Mouse (Mus musculus) embryonic fibroblast, embryonic 13.5 days (primary cell): Measurements from ENCODE around the gene Htr2c. TPM values are rescaled to one million over a fixed set of nuclear protein-coding genes. Genes with fewer than 3 reads are reported as not detected.

Experiments
- H3K27ac ChIP-seq: 2 replicates; pipeline ENCODE4 v1.5.1; 2012; ENCODE audit warnings: low read length, control low read depth, inconsistent platforms; ENCODE audit not compliant: insufficient read depth
- H3K4me1 ChIP-seq: 2 replicates; pipeline ENCODE4 v1.6.1; 2011; ENCODE audit warnings: low read length; ENCODE audit not compliant: control insufficient read depth, insufficient read depth
- H3K4me3 ChIP-seq: 2 replicates; pipeline ENCODE4 v1.5.1; 2011; ENCODE audit warnings: mild to moderate bottlenecking, control low read depth, low read length; ENCODE audit not compliant: insufficient read depth
- CTCF ChIP-seq: IDR thresholded peaks from 2 replicates; pipeline ENCODE4 v1.5.1; 2011; ENCODE audit warnings: mild to moderate bottlenecking, control low read depth, low read length, moderate library complexity, borderline replicate concordance; ENCODE audit not compliant: insufficient read depth
- POLR2A ChIP-seq: IDR thresholded peaks from 2 replicates; pipeline ENCODE4 v1.6.1; 2011; ENCODE audit warnings: low read depth, mild to moderate bottlenecking, control low read depth, low read length, moderate library complexity
- polyA plus RNA-seq: library from polyadenylated mRNA; stranded (reverse); fragments of >200 nt; gene quantifications from 2 replicates; pipeline ENCODE4 v1.2.4, GENCODE M21; 2011; ENCODE audit warnings: low read depth; ENCODE audit not compliant: missing spikeins, insufficient read length

Gene Htr2c
- not detected in 2 replicates for polyA plus RNA-seq

DNA sequence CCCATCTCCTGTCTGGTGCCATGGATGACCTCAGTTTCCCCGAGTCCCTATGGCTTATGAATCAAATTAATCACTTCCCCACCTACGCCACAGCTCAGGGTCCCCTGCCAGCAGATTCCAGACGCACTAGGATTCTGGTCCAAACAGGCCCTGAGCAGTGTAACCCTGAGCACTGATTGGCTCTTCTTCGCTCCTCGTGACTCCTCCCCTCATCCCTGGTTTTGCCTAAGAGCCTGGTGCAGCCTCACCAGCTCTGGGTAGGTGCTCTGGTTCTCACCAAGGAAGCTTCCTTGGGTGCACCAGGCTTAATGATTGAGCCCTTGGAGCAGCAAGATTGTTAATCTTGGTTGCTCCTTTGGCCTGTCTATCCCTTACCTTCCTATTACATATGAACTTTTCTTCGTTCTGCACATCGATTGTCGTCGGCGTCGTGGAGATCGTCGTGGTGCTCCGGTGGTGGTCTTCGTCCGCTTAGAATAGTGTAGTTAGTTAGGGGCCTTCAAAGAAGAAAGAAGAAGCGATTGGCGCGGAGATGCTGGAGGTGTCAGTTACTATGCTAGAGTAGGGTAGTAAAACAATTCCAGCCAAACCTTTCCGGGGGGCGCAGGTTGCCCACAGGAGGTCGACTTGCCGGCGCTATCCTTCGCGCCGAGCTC lies at the start of gene Htr2c:
Gene Htr2c (plus strand): TSS at position 256 of the 656 bp plus-strand sequence.
- H3K4me1 ChIP-seq = no peaks in the 10 kb centered on the region
- H3K4me3 ChIP-seq = no peak within 1 kb of the TSS
- TF ChIP-seq POLR2A (no peak), CTCF (no peak)
- H3K27ac ChIP-seq = no peak within 1 kb of the TSS

DNA sequence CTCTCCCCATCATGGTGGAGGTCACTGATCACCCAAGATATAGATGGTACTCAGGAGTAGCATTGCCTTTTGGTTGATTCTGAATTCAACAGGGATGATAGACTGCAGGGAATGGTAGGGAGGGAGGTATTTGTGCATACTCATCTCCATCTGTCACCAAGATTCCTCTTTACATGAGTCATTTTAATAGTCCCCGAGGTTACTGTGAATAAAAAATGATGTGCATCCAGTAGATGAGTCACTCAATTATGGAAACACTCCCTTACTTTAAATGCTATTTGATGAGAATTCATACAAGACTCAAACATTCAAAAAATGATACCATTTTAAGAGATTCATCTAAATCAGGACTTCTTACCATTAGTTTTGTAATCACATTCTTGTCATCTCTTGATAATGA lies 34.1 kb upstream of the Htr2c start:
- H3K4me3 ChIP-seq = no peak overlapping the region
- no peak overlapping the region for H3K27ac ChIP-seq
- H3K4me1 ChIP-seq = no peaks in the 10 kb centered on the region
- no peak for TF ChIP-seq CTCF
- no peak for TF ChIP-seq POLR2A

DNA sequence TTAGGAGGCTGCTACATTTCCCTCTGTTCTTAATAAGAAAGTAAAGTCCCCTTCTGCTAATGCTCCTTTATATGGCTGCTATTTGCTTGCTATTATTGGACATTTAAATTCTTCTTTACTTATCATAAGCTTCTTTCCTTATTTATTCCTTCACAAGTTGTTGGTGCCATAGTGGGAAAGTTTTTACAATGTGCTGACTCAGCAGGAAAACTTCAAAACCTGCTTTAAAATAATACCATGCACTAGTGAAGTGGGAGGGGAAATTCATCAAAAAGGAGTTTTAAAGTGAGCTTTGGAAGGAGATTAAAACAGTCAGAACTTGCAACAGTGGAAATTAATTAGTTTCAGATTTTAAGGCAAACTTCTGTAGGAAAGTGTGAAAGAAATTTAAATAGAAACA lies 26.0 kb upstream of the Htr2c start:
- no peak for TF ChIP-seq CTCF
- Histone ChIP-seq H3K4me1 (no peaks in the 10 kb centered on the region), H3K27ac (no peak overlapping the region), H3K4me3 (no peak overlapping the region)

DNA sequence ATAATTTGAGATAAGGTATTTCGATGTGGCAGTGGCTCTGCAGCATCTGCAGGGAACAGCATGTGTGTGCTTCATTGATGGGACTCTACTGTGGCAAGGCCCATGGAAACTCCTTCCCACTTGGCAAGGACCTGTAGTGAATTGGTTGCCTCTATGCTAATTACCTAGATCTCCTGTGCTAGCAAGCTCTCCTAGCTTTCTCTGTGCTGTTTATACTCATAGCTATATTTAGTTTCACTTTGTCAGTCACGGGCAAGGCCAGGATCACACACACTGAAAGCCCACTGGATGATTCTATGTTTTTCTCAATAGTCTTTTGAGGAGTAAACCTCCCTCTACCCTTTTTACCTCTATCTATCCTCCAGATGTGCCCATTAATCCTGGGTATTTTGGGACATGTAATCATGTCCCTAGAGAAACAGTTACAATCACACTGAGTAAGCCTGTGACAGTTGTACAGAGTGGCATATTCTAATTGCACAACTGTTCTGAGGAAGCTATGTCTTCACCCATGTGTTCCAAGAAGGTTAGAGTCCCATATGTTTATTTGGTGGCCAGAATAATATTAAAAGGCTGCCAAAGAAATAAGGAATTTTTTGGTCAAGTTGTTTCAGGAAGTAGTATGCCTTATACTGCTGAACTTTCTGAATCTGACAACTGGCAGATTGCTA lies 16.0 kb upstream of the Htr2c start:
- H3K4me3 ChIP-seq = no peak overlapping the region
- no peak for TF ChIP-seq CTCF
- no peak for TF ChIP-seq POLR2A
- no peak overlapping the region for H3K27ac ChIP-seq
- H3K4me1 ChIP-seq = no peaks in the 10 kb centered on the region

DNA sequence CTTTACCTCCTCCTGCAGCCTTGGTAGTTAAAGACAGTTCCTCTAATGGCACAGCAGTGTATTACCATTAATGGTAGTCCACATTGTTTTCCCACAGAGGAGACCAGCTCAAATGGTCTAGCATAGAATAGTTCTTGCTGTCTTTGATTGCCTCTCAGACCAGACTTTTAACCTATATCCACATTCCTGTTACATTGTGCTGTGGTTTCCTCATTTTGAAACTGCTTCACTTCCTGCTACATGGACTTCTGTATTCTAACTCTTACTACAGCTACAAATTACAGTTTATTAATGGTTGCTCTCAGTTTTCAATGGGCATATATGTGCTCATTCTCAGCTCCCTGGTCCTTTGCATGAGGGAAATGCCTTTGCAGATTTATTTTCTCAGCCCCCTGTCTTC lies 15.3 kb upstream of the Htr2c start:
- no peaks in the 10 kb centered on the region for H3K4me1 ChIP-seq
- no peak for TF ChIP-seq POLR2A
- TF ChIP-seq CTCF = no peak
- no peak overlapping the region for H3K27ac ChIP-seq
- no peak overlapping the region for H3K4me3 ChIP-seq

DNA sequence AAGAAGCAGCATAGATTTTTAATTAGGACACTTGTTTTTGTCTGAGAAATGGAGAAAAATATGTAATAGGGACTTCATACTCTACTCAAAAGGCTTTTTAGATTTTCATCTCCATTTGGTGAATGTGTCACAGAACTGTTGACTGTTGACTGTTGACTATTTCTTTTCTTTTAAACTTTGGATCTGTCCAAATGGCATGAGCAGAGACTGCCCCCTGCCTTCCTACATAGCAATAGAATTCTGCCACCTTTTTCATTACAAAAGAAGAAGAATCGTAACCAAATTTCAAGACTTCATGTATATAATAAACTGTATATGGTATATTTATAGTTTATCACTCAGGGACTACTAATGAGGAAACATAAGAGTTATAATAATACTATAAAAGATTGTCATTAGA lies 3.7 kb upstream of the Htr2c start:
- H3K4me3 ChIP-seq = no peak overlapping the region
- TF ChIP-seq POLR2A (no peak), CTCF (no peak)
- no peaks in the 10 kb centered on the region for H3K4me1 ChIP-seq
- H3K27ac ChIP-seq = no peak overlapping the region

DNA sequence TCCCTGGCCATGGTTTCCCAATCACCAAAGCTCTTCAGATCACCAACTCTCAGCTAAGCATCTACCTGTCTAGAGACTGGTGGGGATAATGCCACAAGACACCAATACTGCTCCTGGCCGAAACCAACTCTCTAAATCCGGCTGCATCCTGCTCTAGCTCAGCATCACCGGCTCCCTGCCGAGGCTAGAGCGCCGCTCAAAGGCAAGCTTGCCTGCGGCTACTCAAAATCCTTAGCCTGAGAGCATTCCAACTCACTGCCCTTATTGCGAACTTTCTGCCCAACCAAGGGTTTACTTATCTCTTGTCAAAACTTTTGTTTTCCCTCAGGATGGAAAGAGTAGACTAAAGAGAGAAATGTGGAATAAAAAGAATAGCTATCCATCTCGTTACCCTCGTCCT lies 2.4 kb upstream of the Htr2c start:
- Histone ChIP-seq H3K4me3 (no peak overlapping the region), H3K27ac (no peak overlapping the region), H3K4me1 (no peaks in the 10 kb centered on the region)
- no peak for TF ChIP-seq POLR2A
- TF ChIP-seq CTCF = no peak

DNA sequence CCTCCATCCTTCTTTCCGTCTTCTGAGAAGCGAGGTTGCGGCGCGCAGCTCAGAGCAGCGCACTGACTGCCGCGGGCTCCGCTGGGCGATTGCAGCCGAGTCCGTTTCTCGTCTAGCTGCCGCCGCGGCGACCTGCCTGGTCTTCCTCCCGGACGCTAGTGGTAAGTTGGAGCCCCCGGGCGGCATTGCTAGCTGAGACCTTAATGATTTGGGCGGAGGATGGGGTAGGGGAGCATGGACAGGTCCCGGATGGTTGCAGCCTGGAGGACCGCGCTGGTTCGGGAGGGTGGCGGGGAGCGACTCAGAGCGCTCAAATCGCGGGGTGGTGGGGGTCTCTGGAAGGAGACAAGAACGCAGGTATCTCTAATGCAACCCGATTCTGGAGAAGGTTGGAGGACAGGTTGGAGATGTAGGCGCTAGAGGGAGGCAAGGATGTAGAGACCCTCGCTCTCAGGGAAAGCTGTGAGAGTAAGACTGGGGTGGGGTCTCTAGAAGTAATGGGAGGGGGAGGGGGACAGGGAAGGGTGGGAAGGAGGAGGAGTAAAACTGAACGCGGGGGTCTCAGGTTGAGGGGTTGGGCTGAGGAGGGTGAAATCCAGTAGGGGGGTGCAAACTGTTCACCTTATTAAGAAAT lies 718 bp downstream of the Htr2c start:
- H3K27ac ChIP-seq = no peak overlapping the region
- H3K4me3 ChIP-seq = no peak overlapping the region
- TF ChIP-seq CTCF = no peak
- no peak for TF ChIP-seq POLR2A
- no peaks in the 10 kb centered on the region for H3K4me1 ChIP-seq

DNA sequence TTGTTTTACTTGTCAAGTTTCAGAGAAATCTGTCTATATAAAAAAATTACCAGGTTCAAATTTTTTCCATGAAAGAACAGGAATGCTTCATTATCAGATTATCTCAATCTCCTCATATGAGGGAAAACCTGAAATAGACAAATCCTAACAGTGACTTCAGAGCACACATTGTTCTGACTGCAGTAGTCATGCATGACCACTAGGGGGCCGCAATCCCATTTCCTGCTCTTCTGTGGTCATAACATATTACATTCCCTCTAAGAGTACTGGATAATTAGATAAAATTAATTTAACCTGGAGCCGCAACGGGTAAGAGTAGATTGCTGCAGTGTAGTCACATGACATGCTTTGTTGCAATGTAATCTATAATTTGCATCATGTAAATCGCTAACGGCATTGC lies 17.6 kb downstream of the Htr2c start:
- Histone ChIP-seq H3K4me1 (no peaks in the 10 kb centered on the region), H3K4me3 (no peak overlapping the region), H3K27ac (no peak overlapping the region)
- TF ChIP-seq POLR2A (no peak), CTCF (no peak)

DNA sequence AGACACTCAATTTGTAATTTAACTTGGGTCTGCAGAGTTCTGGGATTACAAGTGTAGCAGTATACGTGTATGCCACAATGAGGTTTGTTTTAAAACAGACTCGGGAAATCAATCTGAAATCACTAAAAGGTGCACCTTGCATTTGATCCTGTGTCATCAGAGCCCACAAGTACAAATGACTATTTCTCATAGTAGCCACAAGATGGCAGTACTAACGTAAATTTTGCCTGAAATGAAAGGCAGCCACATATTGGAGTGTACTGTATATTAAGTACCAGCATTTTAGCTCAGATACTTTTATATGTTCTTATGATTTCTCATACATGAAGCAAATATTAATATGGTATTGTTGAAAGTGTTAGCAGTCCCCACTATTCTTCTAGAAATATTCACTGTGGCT lies 93.4 kb downstream of the Htr2c start:
- H3K27ac ChIP-seq = no peak overlapping the region
- H3K4me3 ChIP-seq = no peak overlapping the region
- TF ChIP-seq CTCF (no peak), POLR2A (no peak)
- H3K4me1 ChIP-seq = no peaks in the 10 kb centered on the region

DNA sequence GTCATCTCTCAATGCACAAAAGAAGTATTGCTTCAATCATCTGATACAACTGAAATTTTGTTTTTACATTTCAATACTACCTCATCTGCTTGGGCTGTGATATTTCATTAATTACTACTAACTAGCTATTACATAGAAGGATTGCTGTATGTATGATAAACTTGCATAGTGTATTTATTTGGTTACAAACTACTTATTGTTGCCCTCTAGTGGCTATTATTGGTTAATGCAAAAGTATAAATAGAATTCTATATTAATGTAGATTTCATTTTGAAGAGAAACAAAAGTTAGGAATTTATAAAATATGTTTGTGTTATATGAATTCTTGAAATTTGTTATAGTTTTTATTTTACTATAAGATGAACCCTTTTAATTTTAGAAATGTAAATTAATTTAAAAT lies 109.3 kb downstream of the Htr2c start:
- TF ChIP-seq CTCF = no peak
- H3K4me3 ChIP-seq = no peak overlapping the region
- no peaks in the 10 kb centered on the region for H3K4me1 ChIP-seq
- no peak overlapping the region for H3K27ac ChIP-seq
